Mouse (Mus musculus) heart, postnatal 36 days (tissue): ENCODE results near the gene Crxos. TPM values are rescaled to one million over a fixed set of nuclear protein-coding genes. Genes with fewer than 3 reads are reported as not detected.

ENCODE experiments used
- total RNA-seq, 2 experiments: library from RNA; stranded (reverse); gene quantifications; 2 replicates each; pipeline ENCODE4 v1.2.3; 2021

Gene Crxos
- total RNA-seq, 2 experiments from 2014 or later = not detected

Other genes starting within 250 kb of the Crxos start
- not detected for gene Obox3, start 242.7 kb upstream of the Crxos start, total RNA-seq
- not detected for gene Obox5, start 132.5 kb upstream of the Crxos start, total RNA-seq
- not detected for gene Obox6, start 42.9 kb upstream of the Crxos start, total RNA-seq
- not detected for gene Crx, start 2.6 kb upstream of the Crxos start, total RNA-seq
- 100 to 1,000 TPM; 169 to 178 TPM for gene Selenow, start 39.8 kb downstream of the Crxos start, total RNA-seq
- gene Nop53, start 63.5 kb downstream of the Crxos start, total RNA-seq = 100 to 1,000 TPM; 137 to 141 TPM
- gene Ehd2, start 85.0 kb downstream of the Crxos start, total RNA-seq = 100 to 1,000 TPM in 1 of 2 experiments, 10 to 100 TPM in 1; 93.1 to 131 TPM
- 1 to 10 TPM; 8.1 to 8.2 TPM for gene Bicra, start 165.3 kb downstream of the Crxos start, total RNA-seq
- not detected for gene Zfp541, start 179.2 kb downstream of the Crxos start, total RNA-seq
- 10 to 100 TPM; 81.3 to 84.7 TPM for gene Napa, start 215.8 kb downstream of the Crxos start, total RNA-seq
- 10 to 100 TPM; 23.0 to 23.1 TPM for gene Kptn, start 237.3 kb downstream of the Crxos start, total RNA-seq
- gene Slc8a2, start 247.2 kb downstream of the Crxos start, total RNA-seq = 1 to 10 TPM in 1 of 2 experiments, under 1 TPM in 1; 0.67 to 1.1 TPM